Mouse (Mus musculus) thymus, adult 2 months (tissue): ENCODE measurements around the gene Egfem1. TPM values are rescaled to one million over a fixed set of nuclear protein-coding genes. Genes with fewer than 3 reads are reported as not detected.

ENCODE experiments used
- DNase-seq: peaks from one replicate; pipeline ENCODE4 v3.0.0; 2021
- H3K27ac ChIP-seq: fragments of 200-500 bp; 2 replicates; pipeline ENCODE4 v1.5.1; 2012; ENCODE audit warnings: low read length, control low read depth; ENCODE audit not compliant: control insufficient read depth, insufficient read depth
- H3K27me3 ChIP-seq: fragments of 200-500 bp; 2 replicates; pipeline ENCODE4 v1.6.1; 2012; ENCODE audit warnings: mild to moderate bottlenecking, low read length, moderate library complexity, mixed read lengths; ENCODE audit not compliant: control insufficient read depth, insufficient read depth
- H3K36me3 ChIP-seq: fragments of 200-500 bp; 2 replicates; pipeline ENCODE4 v1.6.1; 2012; ENCODE audit warnings: mild to moderate bottlenecking, low read length, moderate library complexity; ENCODE audit not compliant: control insufficient read depth, insufficient read depth
- H3K4me1 ChIP-seq: fragments of 200-500 bp; replicated peaks from 2 replicates; pipeline ENCODE4 v1.6.1; 2012; ENCODE audit warnings: low read length; ENCODE audit not compliant: control insufficient read depth, insufficient read depth
- H3K4me3 ChIP-seq: fragments of 200-500 bp; 2 replicates; pipeline ENCODE4 v1.5.1; 2012; ENCODE audit warnings: mild to moderate bottlenecking, low read length, control low read depth, moderate library complexity; ENCODE audit not compliant: control insufficient read depth, insufficient read depth
- CTCF ChIP-seq: fragments of 200-500 bp; IDR thresholded peaks from 2 replicates; pipeline ENCODE4 v1.5.1; 2012; ENCODE audit warnings: mild to moderate bottlenecking, control low read depth, low read length, moderate library complexity, borderline replicate concordance; ENCODE audit not compliant: control insufficient read depth, poor library complexity, insufficient read depth; ENCODE audit errors: extremely low read depth
- POLR2A ChIP-seq: fragments of 200-500 bp; IDR thresholded peaks from 2 replicates; pipeline ENCODE4 v1.6.1; 2012; ENCODE audit warnings: mild to moderate bottlenecking, low read length, control low read depth, moderate library complexity; ENCODE audit not compliant: control insufficient read depth, poor library complexity, insufficient read depth; ENCODE audit errors: extremely low read depth
- WGBS: fragments of 180-500 bp; shearing (Covaris S2); methylation state at CpG from one replicate; pipeline ENCODE4 v1.1.7; 2018; 5-methylcytosine and 5-hydroxymethylcytosine counted together
- polyA plus RNA-seq: library from polyadenylated mRNA; depleted of rRNA; stranded (reverse); fragments of >200 nt; gene quantifications from 2 replicates; pipeline ENCODE4 v1.2.3, GENCODE M21; 2012

Gene Egfem1
- polyA plus RNA-seq, 1 experiment, result not detected

DNA sequence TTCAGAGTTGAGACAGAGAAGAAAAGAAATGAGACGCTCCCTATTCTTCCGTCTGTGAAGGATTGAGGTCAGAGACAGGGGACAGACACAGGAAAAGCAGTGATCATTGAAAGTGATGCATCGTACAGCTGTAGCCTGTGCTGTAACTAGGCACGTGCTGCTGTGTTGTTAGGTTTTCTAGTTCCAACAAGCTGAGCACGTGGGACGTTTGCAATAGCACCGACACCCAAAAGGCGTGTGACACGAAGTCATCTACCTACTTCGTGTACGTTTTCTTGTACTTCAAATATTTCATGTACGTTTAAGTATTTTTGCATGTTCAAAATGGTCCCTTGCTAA, 444.1 kb downstream of the Egfem1 start:
- 96% methylated on average over 12 of the region's 12 CpGs for WGBS
- Histone ChIP-seq H3K27ac (no peak overlapping the region), H3K4me3 (no peak overlapping the region), H3K4me1 (no peaks in the 10 kb centered on the region), H3K27me3 (no peaks in the 10 kb centered on the region), H3K36me3 (no peaks in the 10 kb centered on the region)
- no peak for DNase-seq
- no peak for TF ChIP-seq CTCF
- no peak for TF ChIP-seq POLR2A

DNA sequence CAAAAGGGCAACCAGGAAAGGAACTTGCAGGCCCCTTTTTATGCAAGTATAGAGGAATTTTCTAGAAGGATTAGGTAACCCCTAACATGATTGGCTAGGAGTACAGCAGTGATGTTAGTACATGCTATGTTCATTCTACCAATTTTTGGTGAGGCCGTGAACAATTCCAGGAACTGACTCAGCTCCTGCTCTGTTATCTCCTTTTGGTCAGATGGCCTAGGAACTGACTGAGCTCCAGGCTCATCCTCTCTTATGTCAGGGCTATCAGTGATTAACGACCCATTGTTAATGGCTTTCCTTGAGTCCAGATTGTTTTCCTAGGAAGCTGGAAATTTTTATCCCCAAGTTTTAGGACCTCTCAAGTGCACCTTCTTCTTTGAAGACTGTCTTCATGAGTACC, 457.4 kb downstream of the Egfem1 start:
- WGBS, result 51% methylated on average over 2 of the region's 2 CpGs

DNA sequence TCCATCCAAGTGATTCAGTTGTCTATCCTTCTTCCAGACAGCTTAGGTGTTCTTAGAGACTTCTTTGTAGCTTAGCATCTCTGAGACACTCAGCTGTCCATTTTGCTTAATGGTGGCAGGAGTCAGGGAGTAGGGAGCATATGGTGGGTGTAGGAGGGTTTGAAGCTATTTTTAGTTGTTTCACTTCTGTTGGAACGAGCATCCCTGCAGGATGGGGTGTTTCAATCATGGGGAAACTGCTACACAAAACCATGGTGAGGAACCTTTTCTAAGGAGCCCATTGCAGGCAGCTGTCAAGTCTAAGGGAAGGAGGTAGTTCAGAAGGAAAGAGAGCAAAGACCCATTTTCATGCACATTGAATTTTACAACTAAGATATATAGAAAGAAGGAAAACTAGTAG, 458.1 kb downstream of the Egfem1 start:
- H3K4me1 ChIP-seq, result no peaks in the 10 kb centered on the region
- H3K36me3 ChIP-seq, result no peaks in the 10 kb centered on the region
- no peak overlapping the region for H3K27ac ChIP-seq
- TF ChIP-seq POLR2A (no peak), CTCF (no peak)
- WGBS, result 23% methylated on average over 1 of the region's 1 CpGs
- DNase-seq, result no peak
- no peak overlapping the region for H3K4me3 ChIP-seq
- no peaks in the 10 kb centered on the region for H3K27me3 ChIP-seq

More for the DNA sequence above, 457.4 kb downstream of the Egfem1 start:
- Histone ChIP-seq H3K4me1 (no peaks in the 10 kb centered on the region), H3K4me3 (no peak overlapping the region), H3K27ac (no peak overlapping the region), H3K36me3 (no peaks in the 10 kb centered on the region), H3K27me3 (no peaks in the 10 kb centered on the region)
- no peak for DNase-seq
- TF ChIP-seq CTCF, result no peak
- no peak for TF ChIP-seq POLR2A

DNA sequence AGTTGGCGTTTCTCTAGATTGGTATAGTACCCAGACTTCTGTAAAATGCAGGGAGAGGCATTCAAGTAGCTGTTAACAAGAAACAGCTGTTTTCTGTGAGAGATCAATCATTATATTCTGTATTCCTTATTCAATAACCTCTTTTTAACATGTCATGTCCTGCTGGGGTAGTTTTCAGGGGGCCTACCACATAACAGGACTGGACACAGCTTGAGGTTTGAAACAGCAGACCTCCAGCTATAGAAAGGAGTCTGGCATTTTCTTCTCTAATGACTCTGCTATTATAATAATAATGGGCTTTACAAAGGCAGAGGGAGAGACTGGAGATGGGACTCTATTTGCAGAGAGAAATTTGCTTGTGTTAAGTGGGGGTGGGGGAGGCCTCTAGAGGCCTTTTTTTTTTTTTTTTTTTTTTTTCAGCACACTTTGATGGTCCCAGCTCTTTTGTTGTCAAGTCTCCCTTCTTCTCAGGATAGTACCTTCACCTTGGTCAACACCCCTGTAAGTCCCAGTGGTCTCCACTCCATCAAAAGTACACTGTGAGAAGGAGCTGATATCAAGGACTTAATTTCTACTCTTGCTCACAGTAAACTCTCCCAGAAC, 459.8 kb downstream of the Egfem1 start:
- H3K4me1 ChIP-seq, result no peaks in the 10 kb centered on the region
- no peak for TF ChIP-seq CTCF
- no peak for TF ChIP-seq POLR2A
- 56% methylated on average over 1 of the region's 1 CpGs for WGBS

DNA sequence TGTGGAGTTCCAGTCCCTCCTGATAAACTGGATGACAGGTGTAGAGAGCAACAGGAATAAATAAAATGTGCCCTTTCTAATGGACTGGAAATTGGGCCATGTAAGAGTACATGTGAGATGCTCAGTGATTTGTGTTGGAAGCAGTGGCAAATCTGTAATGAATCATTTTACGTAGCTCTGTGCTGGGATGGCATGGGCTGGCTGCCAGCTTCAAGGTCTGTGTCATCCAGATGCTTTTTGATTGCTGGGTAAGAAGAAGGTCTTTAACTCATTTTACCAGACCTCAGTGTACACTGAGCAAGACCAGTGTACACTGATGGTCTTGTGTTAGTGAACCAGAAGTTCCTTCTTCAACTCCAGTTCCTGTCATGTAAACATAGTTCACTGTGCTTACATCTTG, 462.2 kb downstream of the Egfem1 start:
- H3K4me3 ChIP-seq, result no peak overlapping the region
- TF ChIP-seq POLR2A, result no peak
- no peak for TF ChIP-seq CTCF
- H3K36me3 ChIP-seq, result no peaks in the 10 kb centered on the region
- DNase-seq, result no peak
- H3K4me1 ChIP-seq, result no peaks in the 10 kb centered on the region
- no peaks in the 10 kb centered on the region for H3K27me3 ChIP-seq
- H3K27ac ChIP-seq, result no peak overlapping the region
- 91% methylated on average over 1 of the region's 1 CpGs for WGBS

More for the DNA sequence above, 459.8 kb downstream of the Egfem1 start:
- Histone ChIP-seq H3K36me3 (no peaks in the 10 kb centered on the region), H3K27me3 (no peaks in the 10 kb centered on the region), H3K27ac (no peak overlapping the region), H3K4me3 (no peak overlapping the region)
- DNase-seq, result no peak

DNA sequence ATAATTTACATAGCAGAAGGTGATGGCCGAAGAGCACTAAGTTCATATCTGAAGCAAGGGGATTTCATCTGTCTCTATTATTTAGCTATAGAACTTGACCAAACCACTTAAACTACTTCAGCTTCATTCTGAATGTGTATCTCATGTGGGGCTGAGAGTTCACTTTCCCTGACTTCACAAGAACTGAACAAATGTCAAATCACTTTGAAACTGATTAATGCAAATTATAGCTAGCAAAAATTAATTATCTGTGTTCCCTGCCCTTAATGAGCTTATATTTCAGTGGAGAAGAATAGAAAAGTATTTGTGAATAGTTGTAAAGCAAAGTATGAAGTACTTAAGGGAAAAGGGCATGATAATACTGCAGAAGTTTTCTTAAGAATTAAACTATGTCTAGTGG, 481.3 kb downstream of the Egfem1 start:
- Histone ChIP-seq H3K27ac (no peak overlapping the region), H3K36me3 (no peaks in the 10 kb centered on the region), H3K4me3 (no peak overlapping the region), H3K4me1 (no peaks in the 10 kb centered on the region), H3K27me3 (no peaks in the 10 kb centered on the region)
- TF ChIP-seq POLR2A (no peak), CTCF (no peak)
- DNase-seq, result no peak
- WGBS, result 96% methylated on average over 1 of the region's 1 CpGs
